Mouse (Mus musculus): ENCODE measurements around the gene Ripk3. TPM values are rescaled to one million over a fixed set of nuclear protein-coding genes. Genes with fewer than 3 reads are reported as not detected.
A peak's percentile ranks its signal among the peaks of the same experiment; 100 is the strongest.
"Not testable (repeated sequence)": the region's sequence is repeated elsewhere in the genome, so short reads cannot be mapped to it uniquely, and the experiment has no call there.

The Ripk3 gene
- total RNA-seq, 2 experiments from 2014 or later: 0.96 TPM; not detected in 1

DNA sequence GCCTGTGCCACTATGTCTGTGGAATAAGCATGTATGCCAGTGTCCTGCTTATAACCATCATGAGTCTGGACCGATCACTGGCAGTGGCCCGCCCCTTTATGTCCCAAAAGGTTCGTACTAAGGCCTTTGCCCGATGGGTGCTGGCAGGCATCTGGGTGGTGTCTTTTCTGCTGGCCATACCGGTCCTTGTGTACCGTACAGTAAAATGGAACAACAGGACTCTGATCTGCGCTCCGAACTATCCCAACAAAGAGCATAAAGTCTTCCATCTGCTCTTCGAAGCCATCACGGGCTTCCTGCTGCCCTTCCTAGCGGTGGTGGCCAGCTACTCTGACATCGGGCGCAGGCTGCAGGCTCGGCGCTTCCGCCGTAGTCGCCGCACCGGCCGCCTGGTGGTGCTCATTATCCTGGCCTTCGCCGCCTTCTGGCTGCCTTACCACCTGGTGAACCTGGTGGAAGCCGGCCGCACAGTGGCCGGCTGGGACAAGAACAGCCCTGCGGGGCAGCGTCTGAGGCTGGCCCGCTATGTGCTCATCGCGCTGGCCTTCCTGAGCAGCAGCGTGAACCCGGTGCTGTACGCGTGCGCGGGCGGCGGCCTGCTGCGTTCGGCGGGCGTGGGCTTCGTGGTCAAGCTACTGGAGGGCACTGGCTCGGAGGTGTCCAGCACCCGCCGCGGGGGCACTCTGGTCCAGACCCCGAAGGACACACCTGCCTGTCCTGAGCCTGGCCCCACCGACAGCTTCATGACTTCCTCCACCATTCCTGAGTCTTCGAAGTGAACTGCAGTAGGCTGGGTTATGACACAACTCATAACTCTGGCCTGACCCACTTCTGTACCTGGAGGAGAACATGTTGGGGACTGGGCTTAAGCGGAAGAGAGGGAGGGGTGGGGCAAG lies 20.9 kb downstream of the Ripk3 start:
- peak; percentile 36 to 37 for DNase-seq (ENCODE audit: low spot score in 2 of 2)

DNA sequence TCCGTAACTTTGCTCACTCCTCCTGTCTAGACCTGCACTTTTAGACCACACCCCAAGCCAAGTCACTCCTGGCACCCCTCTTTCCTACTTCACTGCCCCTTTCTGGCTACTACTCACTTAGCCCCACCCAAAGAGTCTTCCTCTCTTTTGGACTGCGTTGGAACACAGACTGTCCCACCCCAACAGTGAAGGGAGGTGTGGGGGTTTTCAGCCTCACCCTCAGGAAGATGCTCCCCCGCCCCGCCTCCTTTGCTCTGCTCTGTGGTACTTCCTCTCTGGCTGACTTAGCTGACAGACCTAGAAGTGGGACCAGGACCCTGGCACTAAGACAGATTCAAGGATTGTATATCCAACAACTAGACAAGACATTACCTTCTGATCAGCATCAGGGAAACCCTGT lies 23.0 kb downstream of the Ripk3 start, which contains the start of gene Ltb4r1:
Gene Ltb4r1 (plus strand): TSS at position 267 of the 400 bp plus-strand sequence.
- DNase-seq (ENCODE audit: low spot score in 2 of 2): no peak
- intact Hi-C loops (cut with DNase I): no loop called here

More for the DNA sequence above, 20.9 kb downstream of the Ripk3 start:
- intact Hi-C loops (cut with DNase I): no loop called here

DNA sequence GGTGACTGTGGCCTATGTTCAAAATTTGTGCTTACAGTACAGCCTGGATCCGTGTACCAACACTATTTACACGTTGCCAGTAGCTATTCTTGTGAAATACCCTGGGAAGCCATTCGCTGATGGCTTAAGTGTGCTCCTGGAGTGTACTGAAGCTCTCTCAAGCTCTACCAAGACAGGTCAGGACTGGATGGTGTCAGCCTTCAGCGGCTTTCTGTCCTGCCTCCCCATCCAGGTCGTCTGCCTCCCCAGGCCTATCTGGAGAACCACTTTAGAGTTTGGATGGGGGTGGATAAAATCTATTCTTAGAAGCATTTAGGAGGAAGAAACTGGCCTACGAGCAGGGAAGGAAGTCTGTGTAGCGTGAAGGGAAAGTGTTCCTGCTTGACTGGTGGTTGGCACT lies 25.5 kb downstream of the Ripk3 start:
- intact Hi-C loops (cut with DNase I): no loop called here
- DNase-seq (ENCODE audit: low spot score in 2 of 2): peak in 1 of 2 experiments; percentile 27

DNA sequence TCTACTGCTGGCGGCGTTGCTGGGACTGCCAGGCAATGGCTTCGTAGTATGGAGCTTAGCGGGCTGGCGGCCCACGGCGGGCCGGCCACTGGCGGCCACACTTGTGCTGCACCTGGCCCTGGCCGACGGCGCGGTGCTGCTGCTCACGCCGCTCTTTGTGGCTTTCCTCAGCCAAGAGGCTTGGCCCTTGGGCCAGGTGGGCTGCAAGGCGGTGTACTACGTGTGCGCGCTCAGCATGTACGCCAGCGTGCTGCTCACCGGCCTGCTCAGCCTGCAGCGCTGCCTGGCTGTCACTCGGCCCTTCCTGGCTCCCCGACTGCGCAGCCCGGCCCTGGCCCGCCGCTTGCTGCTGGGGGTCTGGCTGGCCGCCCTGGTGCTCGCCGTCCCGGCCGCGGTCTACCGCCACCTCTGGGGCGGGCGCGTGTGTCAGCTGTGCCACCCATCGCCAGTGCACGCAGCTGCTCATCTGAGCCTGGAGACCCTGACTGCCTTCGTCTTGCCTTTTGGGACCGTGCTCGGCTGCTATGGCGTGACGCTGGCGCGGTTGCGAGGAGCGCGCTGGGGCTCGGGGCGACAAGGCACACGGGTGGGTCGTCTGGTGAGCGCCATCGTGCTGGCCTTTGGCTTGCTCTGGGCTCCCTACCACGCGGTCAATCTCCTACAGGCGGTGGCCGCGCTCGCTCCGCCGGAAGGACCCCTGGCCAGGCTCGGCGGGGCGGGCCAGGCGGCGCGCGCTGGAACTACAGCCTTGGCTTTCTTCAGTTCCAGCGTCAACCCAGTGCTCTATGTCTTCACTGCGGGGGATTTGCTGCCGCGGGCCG lies 26.5 kb downstream of the Ripk3 start:
- intact Hi-C loops (cut with DNase I): no loop called here
- DNase-seq (ENCODE audit: low spot score in 2 of 2): peak; percentile 24 to 47

GRCm38 (mm10) chr14:55761163-55761562 lies 27.5 kb downstream of the Ripk3 start, which contains the start of gene Ltb4r2:
Gene Ltb4r2, plus strand, starts transcription at chr14:55761428.
- no peak for DNase-seq (ENCODE audit: low spot score in 2 of 2)
- intact Hi-C loops (cut with DNase I): no loop called here

- peak; percentile 85 to 88 for DNase-seq (ENCODE audit: low spot score in 2 of 2)
- intact Hi-C loops (cut with DNase I): not testable (repeated sequence)
These were observed 28.5 kb downstream of the Ripk3 start for GRCm38 (mm10) chr14:55760156-55760555.

DNA sequence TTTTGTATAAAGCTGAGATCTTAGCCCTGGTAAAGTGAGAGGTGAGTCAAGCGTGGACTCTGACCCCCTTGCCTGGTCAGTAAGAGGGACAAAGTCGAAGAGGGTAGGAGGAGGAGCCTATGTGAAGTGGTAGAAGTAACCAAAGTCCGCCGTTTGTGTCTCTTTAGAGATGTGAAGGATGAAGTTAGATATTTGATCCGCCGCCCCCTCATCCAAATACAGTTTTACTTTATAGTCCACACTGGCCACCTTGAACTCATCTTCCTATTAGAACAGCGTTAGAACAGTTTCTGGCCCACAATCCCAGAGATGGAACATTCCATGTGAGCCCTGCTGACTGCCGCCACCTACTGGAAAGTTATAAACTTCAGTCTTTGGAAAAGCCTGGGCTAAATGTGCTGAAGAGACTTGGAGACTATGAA lies 30.3 kb downstream of the Ripk3 start, which contains the start of gene Cideb:
Gene Cideb (minus strand): TSS at position 96 of the 422 bp plus-strand sequence.
- peak in 1 of 2 experiments; percentile 62 for DNase-seq (ENCODE audit: low spot score in 2 of 2)
- intact Hi-C loops (cut with DNase I): no loop called here

GRCm38 (mm10) chr14:55757566-55757965 lies 31.1 kb downstream of the Ripk3 start:
- intact Hi-C loops (cut with DNase I): no loop called here
- DNase-seq (ENCODE audit: low spot score in 2 of 2): no peak

DNA sequence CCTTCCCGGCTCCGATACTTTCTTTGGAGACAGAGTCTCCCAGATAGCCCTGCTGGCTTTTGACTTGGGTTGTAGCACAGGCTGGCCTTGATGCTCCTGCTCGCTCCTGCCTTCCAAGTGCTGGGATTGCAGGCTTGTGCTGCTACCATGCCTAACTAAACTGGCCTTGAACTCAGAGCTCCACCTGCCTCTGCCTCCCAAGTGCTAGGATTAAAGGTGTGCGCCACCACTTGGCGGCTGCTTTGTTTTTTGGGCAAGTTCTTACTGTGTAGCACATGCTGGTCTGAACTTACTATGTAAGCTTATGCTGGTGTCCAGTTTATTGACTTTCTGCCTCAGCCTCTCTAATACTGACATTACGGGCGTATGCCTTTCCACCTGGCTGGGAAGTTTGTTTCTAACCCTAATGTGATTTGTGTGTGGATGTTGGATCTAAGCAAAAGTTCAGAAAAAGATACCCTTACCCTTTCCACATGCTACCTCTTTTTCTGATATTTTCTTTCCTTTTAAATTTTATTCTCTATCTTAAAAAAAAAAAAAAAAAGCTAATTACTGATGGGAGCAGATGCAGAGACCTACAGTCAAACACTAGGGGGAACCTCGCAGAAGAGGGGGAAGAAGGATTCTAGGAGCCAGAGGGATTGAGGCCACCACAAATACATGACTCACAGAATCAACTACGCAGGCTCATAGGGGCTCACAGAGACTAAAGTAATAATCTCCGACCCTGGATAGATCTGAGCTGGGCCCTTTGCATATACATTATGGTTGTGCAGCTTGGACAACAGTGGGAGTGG lies 41.4 kb downstream of the Ripk3 start:
- intact Hi-C loops (cut with DNase I): no loop called here

GRCm38 (mm10) chr14:55745861-55746237 lies 42.8 kb downstream of the Ripk3 start:
- no peak for DNase-seq (ENCODE audit: low spot score in 2 of 2)
- intact Hi-C loops (cut with DNase I): loop anchor here (1.0 kb wide), 1 partner anchor 64 kb away; no protein-coding TSS in a partner anchor

More for the DNA sequence above, 41.4 kb downstream of the Ripk3 start:
- DNase-seq (ENCODE audit: low spot score in 2 of 2): no peak

GRCm38 (mm10) chr14:55745180-55745860 lies 43.3 kb downstream of the Ripk3 start, which contains the start of the genes Dhrs1 and Nop9:
Gene Dhrs1, minus strand, starts transcription at chr14:55745690.
Gene Nop9, plus strand, starts transcription at chr14:55745693.
- intact Hi-C loops (cut with DNase I): loop anchor here (1.0 kb wide), 1 partner anchor 63 kb away; no protein-coding TSS in a partner anchor

GRCm38 (mm10) chr14:55743711-55744110 lies 45.0 kb downstream of the Ripk3 start:
- intact Hi-C loops (cut with DNase I): loop anchor here (1.0 to 2.0 kb wide), 2 partner anchors 21 to 114 kb away; partner anchors contain the start of gene Rabggta

More at GRCm38 (mm10) chr14:55745180-55745860, 43.3 kb downstream of the Ripk3 start, which contains the start of the genes Dhrs1 and Nop9:
- peak; percentile 86 to 90 for DNase-seq (ENCODE audit: low spot score in 2 of 2)

GRCm38 (mm10) chr14:55737086-55737687 lies 51.5 kb downstream of the Ripk3 start:
- intact Hi-C loops (cut with DNase I): no loop called here
- DNase-seq (ENCODE audit: low spot score in 2 of 2): no peak

More at GRCm38 (mm10) chr14:55743711-55744110, 45.0 kb downstream of the Ripk3 start:
- DNase-seq (ENCODE audit: low spot score in 2 of 2): peak; percentile 82 to 88

DNA sequence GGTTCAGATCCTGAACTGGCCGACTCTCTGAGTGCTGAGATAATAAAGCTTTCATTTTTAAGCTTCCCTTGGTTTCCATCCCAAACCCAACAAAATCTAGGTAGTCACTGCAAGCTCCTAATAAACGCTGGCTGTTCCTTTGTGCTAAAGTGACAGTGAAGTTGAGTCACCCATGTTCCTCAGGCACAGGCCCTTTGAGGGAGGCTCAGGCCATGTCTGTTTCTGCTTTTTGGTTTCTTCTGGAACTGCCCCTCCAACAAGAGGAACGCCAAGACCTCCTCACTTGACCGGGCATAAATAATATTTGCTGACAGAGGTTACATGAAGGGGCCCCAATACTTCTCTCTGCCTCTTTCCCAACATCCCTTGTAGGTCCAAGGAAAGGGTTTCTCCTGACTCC lies 52.9 kb downstream of the Ripk3 start:
- DNase-seq (ENCODE audit: low spot score in 2 of 2): no peak
- intact Hi-C loops (cut with DNase I): no loop called here

- intact Hi-C loops (cut with DNase I): no loop called here
- DNase-seq (ENCODE audit: low spot score in 2 of 2): no peak
These were observed 53.3 kb downstream of the Ripk3 start for GRCm38 (mm10) chr14:55735334-55735733.
